Mouse (Mus musculus) heart, postnatal 4 days (tissue): ENCODE results near the gene Kif6. TPM values are rescaled to one million over a fixed set of nuclear protein-coding genes. Genes with fewer than 3 reads are reported as not detected.
A peak's percentile ranks its signal among the peaks of the same experiment; 100 is the strongest.

Experiments
- DNase-seq: peaks from one replicate; pipeline ENCODE4 v3.0.0; 2021
- total RNA-seq, 2 experiments: library from RNA; stranded (reverse); gene quantifications; 2 replicates each; pipeline ENCODE4 v1.2.3; 2021

Gene Kif6
- total RNA-seq, 2 experiments from 2014 or later, result 1.9 to 3.2 TPM

DNA sequence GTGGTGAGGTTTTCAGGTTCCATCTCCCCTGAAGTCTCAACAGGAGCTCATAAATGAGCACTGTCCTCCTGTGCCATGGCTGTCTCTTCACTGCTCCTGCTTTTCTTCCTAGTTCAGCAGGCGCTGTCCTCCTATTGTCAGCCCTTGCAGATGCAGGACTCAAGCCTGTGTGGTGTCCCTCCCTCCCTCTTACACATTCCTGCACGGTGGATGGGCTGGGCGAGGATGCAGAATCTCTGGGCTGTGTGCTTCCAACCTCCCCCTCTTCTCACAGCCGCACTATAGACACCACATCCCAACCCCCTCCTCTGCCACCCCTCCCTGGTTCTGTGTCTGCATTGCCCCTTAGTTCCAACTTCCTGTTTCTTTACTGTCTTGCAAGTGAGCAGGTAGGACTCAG lies 240.8 kb downstream of the Kif6 start:
- DNase-seq, result no peak

DNA sequence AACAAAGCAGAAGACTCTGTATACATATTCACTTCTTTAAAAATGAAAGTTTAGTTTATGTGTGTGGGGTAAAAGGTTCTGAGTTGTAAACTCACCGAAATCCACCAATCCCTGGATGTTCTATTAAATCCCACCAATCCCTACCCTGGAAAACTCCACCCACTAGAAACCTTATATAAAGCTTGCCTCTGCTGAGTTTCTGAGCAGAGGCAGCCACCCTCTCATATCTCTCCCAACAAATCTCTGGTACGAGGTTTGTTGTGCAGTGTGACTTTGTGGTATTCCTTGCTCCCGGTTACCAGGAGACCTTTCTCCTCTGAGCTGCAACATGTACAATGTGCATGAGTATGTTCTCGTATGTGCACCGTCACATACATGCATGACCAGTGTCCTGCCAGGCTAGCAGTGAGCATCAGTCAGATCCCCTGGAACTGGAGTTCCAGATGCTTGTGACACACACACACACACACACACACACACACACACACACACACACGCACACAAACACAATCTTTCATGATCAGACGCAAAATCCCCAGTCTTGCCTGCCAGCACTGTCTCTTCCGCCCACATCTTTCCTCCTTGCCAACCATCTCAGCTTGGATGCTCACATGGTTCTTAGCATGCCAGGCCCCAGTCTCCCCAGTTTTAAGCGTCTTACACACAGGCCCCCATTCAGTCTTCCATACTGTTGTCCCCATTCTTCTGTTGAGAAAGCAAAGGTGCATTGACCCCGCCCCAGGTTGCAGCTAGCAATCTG lies 245.3 kb downstream of the Kif6 start:
- DNase-seq, result no peak

DNA sequence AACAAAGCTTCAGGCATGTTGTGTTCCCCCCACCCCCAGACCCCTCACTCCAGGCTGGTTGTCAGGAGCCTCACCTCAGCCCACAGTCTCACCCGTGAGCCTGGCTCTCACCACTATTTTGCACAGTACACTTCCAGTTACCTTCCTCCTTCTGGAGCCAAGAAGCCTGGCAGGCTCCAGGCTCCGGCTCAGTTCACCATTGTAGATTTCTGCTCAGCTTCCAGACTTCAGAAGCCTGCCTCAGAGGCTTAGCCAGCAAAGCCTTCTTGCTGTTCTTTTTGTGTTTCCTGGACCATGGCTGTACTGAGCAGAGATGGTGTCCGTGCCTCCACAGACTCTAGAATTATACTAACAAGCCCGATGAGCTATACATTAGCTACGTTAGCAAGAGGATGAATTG lies 248.7 kb downstream of the Kif6 start:
- DNase-seq, result no peak

DNA sequence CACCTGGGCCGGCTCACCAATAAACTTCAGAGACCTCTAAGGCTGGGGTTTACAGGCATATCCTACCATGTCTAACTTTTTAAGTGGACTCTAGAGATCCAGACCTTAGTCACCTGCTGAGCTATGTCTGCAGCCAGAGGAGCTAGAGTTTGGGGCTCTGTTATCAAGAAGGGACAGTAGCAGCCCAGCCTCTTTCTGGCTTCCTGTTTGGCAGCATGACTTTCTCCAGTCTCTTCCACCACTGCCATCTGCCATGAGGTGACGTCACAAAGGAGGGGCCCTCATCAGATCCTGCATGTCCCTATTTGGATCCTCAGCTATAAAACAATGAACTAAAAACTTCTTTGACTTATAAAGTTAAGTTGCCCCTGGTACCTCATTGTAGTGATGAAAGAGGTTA lies 250.7 kb downstream of the Kif6 start:
- DNase-seq, result no peak

DNA sequence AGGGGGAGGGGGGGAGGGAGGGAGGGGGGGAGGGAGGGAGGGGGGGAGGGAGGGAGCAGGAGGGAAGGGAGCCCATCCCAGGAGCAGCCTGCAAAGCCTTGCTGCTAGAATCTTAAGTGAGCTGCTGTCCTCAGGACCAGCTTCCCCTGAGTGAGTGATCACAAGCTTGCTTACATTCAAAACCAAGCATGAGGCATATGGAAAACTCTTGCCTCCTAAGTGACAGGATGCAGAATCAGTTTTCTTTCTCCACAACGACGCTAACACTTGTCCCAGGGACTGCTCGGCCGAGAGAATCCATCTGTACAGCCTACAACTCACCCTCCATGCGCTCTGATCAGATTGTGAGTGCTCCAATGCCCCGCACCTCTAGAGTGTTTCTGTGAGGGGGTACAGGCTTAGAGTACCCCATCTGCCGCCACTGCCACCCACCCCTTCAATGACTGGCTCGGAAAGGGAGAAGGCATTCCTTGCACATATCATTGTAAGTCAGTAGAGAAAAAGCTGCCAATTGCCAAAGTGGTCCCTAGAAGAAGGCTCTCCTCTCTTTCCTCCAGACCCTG lies 251.8 kb downstream of the Kif6 start:
- no peak for DNase-seq

DNA sequence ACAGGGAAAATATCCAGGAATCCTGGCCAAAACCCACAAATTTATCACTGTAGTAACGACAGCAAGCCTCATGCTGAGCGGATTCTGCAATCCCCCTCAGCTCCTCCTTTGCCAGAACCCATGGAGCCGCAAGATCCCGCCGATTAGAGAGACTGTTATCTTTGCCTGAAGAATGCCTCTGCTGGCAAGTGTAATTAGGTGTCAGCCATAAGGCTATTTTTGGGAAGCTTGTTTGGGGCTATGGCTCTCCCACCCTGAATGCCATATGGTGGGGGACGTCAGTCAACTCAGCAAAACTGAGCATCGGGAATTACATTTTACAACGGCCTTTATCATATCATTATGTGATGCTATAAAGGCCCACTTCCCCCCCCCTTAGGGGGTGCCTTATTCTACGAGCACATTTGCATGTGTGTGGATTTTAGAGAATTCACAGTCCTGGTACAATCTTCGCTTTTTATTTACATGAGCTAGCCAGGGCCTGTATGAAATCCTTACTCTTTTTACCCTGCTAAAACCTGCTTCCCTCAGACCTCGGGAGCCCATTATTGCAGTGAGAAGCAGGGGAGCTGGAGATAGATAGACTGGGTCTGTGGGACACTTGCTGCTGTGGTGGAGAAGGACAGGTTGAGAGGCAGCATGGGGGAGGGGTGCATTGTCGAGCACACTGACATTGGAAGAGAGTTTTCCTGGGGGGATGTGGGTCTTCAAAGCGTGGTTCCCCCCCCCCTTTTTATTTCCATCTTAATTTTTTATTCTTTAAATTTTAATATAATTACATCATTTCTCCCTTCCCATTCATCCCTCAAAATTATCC lies 252.6 kb downstream of the Kif6 start:
- DNase-seq, result no peak

DNA sequence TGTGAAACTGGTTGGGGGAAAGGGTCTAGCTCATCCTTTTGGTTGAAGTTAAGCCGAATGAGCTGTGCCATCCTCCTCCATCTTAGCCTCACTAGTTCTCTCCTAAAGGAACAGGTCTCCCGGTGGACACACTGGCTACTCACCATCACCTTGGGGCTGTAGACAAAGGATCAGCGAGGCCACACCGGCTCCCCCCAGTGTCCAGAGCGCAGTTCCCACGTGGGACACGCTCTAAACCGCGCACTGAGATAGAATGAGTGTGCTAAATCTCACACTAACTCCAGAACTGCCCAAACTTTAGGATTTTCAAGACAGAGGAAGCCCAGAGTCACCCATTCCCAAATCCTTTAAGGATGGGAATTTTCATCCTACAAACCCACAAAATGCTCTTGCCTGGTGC lies 254.3 kb downstream of the Kif6 start:
- DNase-seq, result no peak

DNA sequence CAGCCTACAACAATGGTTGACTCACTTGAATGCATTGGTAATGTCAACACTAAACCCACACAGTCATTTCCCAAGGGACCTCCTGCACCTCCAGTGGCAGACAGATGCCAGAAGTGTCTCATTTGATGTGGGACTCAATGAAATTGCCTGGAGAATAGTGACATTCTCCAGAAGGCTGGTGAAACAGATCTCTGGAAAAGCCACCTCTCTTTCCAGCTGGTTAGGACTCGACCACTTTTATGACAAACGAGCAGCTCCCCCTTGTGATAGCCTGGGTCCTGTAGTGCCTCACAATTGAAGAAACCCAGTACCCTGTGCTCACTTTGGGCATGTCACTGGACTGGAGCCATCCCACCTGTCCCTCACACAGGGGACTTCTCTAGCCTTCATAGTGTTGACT lies 257.4 kb downstream of the Kif6 start:
- DNase-seq, result peak; percentile 17

DNA sequence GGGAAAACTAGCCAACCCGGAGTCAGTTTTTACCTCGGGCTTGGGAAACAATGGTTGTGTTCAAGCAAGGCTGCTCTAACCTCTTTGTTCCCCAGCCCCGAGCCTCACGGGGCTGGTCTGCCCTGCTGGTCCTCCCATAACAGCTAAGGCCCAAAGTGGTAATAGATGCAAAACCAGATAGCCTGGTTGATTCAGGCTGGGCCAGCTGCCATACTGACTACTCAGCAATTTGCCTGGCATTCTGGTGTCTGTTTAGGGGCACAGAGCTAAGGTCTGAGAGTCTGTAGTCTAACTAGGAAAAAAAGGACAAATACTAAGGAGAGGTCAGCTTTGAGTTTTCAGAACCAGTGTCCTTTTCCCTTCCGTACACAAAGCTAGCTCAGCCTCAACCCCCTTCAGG lies 259.8 kb downstream of the Kif6 start:
- DNase-seq, result no peak

DNA sequence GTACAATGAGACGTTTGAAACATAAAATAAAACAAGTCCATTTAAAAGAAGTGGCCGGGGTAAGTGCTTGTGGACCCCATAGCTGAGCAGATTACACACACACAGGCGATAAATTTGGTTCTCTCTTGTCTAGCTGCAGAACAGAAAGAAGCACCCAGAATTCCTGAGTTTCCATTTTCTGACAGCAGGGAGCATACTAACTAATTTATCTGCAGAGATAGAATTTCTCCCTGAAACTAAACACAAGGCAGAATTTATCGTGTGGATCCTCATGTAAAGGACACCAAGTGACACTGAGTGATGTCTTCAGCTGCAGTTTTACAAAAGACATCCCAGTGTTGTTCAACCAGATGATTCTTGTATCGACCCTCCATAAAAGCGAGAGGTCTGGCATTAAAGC lies 260.5 kb downstream of the Kif6 start:
- no peak for DNase-seq

DNA sequence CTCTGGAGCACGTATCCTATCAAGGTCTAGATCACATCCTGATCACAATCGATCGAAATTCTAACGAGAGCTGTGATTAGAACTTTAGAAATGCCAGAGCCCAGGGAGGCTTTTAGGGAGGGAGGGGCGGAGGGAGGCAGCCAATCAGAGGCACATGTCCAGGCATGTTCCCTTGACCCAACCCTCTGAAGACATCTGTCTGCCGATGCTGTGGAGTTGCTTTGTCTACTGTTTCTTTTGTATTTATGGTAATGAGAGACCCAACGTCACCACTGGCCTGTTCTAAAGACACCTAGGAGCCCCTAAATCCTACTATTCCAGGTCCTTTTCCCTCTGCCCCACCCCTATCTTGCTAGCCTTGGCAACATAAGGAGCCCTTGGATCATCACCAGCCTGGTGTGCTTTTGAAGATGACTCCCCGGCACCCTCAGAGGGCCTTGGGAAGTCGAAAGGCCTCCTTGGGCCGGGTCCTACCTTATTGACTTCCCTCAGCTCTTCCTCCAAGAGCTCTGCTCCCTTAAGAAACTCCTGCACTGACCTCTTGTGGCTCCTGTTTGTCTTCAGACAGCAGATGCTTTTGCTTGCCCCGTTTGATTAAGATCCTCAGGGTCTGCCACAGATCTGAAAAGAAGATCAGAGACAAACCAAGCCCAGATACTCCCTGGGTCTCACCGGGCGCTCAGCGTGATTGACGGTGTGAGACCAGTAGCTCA lies 261.2 kb downstream of the Kif6 start:
- no peak for DNase-seq

DNA sequence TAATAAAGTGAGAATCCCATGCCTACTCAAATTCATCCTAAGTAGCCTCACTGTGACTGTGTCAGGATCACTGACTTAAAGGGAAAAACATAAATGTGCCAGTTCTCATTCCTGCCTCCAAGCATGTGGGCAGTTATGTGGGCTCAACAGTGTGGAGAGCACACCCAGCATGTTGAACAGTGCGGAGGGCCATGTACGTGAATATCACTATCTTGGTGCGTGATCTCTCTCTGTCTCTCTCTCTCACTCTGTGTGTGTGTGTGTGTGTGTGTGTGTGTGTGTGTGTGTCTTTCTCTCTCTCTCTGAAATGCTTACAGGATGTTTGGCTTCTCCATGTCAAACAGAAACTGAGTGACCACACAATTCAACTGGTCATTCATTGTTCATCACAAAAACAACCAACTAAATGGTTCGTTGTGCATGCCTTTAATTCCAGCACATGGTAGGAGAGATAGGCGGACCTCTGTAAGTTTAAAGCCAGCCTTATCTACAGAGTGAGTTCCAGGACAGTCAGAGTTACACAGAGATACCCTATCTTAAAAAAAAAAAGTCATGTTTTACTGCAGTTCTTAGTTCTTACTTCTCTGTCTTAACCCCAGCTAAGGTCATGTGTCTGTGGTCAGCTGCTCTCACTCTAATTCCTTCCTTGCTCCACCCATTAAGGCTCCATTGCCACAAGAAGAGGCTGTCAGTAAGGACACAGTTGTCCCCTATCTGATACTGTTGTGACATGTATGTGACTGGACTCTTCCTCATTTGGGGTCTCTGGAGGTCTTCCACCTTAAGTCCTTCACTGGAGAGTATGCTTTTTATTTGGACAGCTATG lies 266.2 kb downstream of the Kif6 start:
- DNase-seq, result no peak

DNA sequence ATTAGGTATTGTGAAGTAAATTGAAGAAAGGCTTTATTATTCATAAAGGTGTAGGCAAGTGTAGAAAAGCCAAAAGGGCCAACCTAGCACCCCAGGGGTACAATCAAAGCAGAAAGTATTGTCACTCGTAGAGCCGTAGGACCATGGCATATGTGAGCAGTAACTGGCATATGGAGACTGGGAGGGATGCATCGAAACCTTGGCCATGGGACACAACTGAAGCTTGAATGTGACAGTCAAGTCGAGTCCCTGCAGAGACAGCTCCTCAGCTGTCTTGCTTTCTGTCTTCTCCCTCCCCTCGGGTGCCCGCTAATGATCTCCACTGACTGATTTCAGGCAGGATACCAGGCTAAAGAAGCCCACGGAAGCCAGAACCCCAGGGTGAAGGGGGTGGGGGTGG lies 266.9 kb downstream of the Kif6 start:
- DNase-seq, result no peak

DNA sequence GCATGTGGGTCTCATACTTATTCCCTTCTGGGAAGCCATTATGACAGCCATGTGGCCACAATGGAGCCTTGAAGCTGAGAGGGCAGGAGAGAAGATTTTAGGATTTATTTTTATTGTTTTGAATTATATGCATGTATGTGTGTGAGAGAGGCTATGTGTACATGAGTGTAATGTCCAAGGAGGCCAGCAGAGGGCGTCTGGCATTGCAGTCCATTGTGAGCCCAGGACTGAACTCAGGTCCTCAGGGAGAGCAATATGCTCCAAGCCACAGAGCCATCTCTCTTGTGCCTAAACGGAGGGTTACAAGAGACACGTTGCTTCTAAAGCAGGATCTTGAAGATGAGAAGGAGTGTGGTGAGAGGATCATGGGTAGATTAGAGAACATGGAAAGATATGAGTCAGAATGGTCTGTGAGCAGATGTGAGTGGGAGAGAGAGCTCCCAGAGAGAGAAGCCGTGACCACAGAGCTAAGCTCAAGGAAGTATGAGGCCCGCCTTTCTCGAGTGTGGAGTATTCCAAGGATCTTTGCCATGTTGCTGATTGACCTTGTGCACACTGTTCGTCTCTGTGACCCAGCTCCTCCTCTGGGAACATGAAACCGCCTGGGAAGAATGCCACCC lies 268.3 kb downstream of the Kif6 start:
- no peak for DNase-seq

DNA sequence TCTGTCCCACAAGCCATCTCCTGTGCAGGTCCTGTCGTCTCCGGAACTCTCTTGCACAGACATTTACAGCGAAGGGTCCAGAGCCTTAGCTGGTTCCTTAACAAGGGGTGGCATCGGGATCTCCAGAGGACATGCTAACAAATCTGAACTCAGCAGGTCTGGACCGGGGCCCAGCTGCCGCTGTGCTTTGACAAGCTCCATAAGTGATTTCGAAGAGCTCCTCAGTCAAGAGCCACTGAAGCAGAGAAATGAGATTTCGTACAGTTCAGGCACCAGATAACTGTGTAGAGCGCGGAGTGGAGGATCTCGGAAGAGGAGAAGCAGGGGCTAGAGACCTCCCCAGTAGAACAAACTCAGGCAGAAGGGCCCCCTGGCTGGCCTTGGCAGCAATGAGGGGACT lies 270.1 kb downstream of the Kif6 start:
- peak; percentile 25 for DNase-seq

DNA sequence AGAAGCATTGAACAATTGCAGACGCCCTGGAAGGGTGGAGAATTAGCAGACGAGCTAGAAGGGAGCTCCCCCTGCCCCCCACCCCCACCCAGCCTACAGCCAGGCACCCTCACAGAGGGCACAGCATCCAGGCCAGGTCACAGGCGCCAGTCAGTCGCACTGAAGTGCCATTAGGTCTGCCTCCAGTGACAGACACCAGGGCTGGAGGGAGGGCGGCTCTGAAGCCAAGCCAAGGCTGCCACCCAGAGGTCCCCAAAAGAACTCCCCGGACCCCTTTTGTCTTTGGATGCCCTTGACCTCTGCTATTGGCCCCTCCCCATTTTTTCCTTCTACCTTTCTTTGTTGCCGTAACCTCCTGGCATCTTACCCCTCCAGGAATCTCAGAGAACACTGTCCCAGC lies 274.7 kb downstream of the Kif6 start:
- DNase-seq, result peak; percentile 29

DNA sequence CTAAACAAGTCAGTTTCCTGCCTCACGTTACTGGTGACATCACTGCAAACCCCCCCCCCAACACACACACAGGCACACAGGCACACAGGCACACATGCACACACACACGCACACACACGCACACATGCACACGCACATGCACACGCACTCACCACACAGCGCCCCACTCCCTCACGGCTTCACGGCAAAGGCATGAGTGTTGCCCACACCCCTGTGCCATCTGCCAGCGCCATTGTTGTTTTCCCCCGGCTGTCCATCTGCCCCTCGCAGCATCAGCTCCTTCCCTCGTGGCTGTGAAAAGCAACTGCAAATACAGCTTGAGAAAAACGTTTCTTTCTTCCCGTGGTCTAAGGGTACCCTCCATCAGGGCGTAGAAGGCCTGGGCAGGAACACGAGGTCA lies 275.9 kb downstream of the Kif6 start:
- DNase-seq, result no peak

DNA sequence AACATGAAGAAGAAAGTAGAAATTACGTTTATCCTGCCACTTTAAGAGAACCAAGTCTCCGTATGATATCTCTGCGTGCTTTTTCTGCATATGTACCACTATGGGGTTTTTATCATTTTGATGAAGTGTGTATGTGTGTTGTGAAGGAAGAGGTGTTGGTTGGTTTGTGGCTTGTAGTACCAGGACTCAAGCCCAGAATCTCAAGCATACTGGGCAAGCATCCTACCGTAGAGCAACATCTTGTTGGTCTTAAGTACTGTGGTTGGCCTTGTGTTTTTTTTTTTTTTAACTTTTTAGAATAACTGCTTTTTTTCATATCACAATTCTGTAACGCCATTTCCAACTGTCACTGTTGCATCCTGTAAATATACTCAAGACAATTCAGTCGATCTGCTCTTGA lies 277.5 kb downstream of the Kif6 start:
- DNase-seq, result no peak

DNA sequence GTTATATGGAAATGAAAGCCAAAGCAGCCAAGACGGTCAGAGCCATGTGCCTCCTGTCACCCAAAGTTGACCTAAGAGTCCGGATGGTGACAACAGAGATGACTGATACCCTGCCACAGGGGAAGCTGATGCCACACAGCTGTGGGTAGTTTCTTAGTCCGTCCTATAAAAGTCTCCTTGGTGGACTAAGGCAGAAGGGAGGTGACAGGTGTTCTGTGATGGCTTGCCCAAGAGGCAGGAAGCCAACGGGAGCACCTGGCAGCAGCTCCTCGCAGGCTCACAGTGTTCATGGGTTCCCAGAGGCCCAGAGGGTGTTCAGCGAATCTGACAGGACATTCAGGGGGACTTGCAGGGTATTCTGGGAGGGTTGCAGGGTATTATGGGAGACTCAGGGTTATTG lies 279.5 kb downstream of the Kif6 start:
- DNase-seq, result no peak

DNA sequence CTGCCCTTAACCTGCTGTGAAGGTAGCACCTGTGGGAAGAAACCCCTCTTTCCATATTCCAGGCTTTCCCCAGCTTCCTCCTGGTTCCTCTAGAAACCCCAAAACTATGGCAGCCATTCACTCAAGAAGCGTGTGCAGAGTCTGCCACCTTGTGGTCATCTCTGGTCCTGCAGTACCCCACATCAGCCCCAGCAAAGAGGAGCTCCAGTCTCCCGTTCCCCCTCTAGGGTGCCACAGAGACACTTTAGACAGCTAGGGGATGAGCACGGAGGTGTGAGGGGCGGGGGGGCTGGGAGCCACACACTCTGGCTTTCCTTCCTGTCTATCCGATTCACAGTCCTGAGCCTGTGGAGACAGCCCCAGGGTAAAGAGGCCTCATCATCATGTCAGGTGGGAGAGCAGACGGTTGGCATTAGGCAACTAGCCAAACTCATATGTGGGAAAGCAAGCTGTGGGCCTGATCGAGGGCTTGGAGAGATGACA lies 284.0 kb downstream of the Kif6 start:
- peak; percentile 85 for DNase-seq

DNA sequence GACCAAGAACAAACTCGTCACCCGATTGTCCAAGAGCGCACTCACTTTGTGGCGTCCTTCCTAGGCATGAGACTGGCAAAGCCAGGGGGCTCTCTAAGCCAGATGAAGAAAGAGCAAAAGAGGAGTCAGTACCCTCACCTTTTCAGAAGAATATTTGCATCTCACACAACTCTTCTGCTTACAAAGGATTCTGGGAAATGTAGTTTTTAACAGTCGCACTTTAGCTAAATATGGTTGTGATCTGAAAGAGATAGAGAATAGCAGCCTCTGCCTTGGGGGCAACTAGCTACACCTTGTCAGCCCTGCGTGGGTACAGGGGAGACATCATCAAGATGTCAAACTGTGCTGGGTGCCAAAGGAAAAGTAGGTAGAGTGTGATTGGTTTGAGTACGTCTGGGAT lies 287.7 kb downstream of the Kif6 start:
- DNase-seq, result no peak

DNA sequence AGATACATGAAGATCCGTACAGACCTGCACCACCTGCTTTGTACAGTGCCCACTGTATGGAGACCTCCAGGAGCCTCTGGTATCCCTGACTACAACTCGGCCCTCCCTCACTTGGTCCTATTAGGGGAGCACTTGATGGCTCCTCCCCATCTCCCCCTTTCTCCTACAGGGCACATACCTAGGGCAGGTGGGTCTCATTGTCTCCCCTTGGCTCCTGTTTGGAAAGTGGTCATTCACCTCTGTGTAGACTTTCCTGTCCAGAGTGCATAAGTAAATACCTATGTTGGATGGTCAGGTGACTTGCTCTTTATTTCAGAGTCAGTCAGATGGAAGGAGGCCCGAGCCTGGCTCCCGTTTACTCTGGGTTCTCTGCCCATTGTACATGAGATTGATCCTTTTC lies 308.5 kb downstream of the Kif6 start:
- no peak for DNase-seq
